Mouse (Mus musculus) E14TG2a.4 (cell line): ENCODE measurements around the gene Hoxd4.

Experiments used
- CTCF ChIP-seq: conservative IDR thresholded peaks from 2 replicates; pipeline ENCODE4 v1.5.1; 2014; ENCODE audit warnings: low read length
- POU5F1 ChIP-seq: IDR thresholded peaks from 2 replicates; pipeline ENCODE4 v1.6.1; 2014; ENCODE audit warnings: low read length, borderline replicate concordance

- TF ChIP-seq CTCF = no peak
- TF ChIP-seq POU5F1 = no peak
These were observed 43.8 kb upstream of the Hoxd4 start, which contains the start of gene Hoxd13 for GRCm38 (mm10) chr2:74667842-74668357.
